Mouse (Mus musculus) ovary, adult 18-20 months (tissue): ENCODE measurements around the gene Agpat4.

ENCODE experiments used
- DNase-seq: peaks from one replicate; pipeline ENCODE4 v3.0.0; 2022; ENCODE audit warnings: low spot score, mixed read lengths

Agpat4 gene

GRCm38 (mm10) chr17:12228471-12228870 lies 110.0 kb downstream of the Agpat4 start:
- no peak for DNase-seq

GRCm38 (mm10) chr17:12229756-12230155 lies 111.3 kb downstream of the Agpat4 start:
- no peak for DNase-seq

DNA sequence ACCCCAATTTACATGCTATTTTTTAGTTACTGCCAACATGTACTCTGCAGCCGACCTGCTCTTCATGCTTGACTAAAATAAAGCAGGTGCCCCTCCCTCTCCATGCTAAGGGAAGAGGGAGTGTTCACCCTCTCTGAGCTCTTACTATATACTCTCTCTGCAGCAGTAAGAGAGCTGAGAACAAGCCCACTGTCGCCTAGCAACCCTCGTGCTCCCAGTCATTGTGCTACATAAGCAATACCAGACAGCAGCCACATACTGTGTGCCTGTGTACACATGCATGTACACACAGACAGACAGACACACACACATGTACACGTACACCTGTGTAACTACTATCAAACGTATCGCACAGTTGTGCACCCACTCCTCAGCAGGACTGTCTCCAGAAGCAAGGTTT lies 111.7 kb downstream of the Agpat4 start:
- DNase-seq, result no peak

- DNase-seq, result no peak
Observed at GRCm38 (mm10) chr17:12231087-12231486, 112.6 kb downstream of the Agpat4 start.

GRCm38 (mm10) chr17:12232724-12233123 lies 114.2 kb downstream of the Agpat4 start:
- DNase-seq, result no peak

- no peak for DNase-seq
Observed at GRCm38 (mm10) chr17:12240701-12241100, 122.2 kb downstream of the Agpat4 start.

GRCm38 (mm10) chr17:12249783-12250504 lies 131.4 kb downstream of the Agpat4 start:
- DNase-seq, result no peak

- no peak for DNase-seq
Observed at GRCm38 (mm10) chr17:12250581-12250980, 132.1 kb downstream of the Agpat4 start.

DNA sequence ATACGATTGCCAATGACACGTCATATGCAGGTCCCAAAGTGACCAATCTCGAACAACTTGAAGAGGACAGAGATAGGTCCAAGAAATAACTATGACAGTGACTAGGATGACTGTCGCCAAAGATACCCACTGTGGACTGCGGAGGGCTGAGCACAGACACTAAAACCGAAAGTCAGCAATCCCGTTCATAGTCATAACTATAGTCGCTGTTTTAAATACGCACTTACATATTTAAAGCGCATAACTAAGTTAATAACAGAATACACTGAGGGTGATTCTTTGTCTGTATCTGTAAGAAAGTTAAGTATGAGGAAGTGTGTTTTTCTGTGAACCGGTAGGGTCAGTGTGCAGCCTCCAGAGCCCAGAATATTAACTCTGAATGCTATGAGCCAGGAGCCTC lies 137.6 kb downstream of the Agpat4 start:
- DNase-seq, result no peak

- no peak for DNase-seq
Observed at GRCm38 (mm10) chr17:12258517-12258916, 140.0 kb downstream of the Agpat4 start.

GRCm38 (mm10) chr17:12259957-12260356 lies 141.5 kb downstream of the Agpat4 start:
- no peak for DNase-seq

- DNase-seq, result no peak
Observed at GRCm38 (mm10) chr17:12261376-12261775, 142.9 kb downstream of the Agpat4 start.

DNA sequence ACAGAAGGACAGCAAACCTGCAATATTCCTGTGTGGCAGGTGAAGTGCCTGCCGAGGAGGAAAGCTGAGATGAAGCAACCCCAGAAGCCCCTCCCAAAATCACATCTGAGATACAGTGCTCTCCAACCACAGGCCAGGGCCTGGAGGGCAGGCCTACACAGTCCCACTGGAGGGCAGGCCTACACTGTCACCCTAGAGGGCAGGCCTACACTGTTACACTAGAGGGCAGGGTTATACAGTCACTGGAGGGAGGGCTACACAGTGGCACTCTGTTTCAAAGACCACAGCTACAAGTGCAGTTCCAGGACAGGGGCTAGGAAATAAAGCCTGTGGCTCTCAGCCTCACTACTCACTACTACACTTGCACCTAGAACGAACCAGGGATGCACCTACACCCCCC lies 143.4 kb downstream of the Agpat4 start:
- no peak for DNase-seq

GRCm38 (mm10) chr17:12262851-12263250 lies 144.3 kb downstream of the Agpat4 start:
- no peak for DNase-seq

DNA sequence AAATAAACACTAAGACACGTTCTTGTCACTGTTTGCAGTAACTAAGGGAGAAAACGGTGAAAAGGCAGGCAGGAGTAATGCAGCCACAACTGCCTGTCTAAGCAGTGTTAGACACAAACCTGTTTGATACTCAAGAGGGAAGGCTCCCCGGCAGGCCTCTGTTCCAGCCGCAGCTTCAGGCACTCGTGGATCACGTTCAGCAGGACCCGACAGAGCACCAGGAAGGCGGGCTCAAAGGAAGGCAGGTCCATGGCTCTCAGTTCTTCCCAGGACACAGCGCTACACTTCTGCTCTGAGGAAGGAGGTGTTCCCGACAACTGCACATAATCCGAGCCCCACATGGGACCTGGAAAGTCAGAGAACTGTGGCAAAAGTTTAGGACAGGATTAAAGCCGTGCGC lies 145.3 kb downstream of the Agpat4 start:
- no peak for DNase-seq

GRCm38 (mm10) chr17:12264293-12264692 lies 145.8 kb downstream of the Agpat4 start:
- no peak for DNase-seq

DNA sequence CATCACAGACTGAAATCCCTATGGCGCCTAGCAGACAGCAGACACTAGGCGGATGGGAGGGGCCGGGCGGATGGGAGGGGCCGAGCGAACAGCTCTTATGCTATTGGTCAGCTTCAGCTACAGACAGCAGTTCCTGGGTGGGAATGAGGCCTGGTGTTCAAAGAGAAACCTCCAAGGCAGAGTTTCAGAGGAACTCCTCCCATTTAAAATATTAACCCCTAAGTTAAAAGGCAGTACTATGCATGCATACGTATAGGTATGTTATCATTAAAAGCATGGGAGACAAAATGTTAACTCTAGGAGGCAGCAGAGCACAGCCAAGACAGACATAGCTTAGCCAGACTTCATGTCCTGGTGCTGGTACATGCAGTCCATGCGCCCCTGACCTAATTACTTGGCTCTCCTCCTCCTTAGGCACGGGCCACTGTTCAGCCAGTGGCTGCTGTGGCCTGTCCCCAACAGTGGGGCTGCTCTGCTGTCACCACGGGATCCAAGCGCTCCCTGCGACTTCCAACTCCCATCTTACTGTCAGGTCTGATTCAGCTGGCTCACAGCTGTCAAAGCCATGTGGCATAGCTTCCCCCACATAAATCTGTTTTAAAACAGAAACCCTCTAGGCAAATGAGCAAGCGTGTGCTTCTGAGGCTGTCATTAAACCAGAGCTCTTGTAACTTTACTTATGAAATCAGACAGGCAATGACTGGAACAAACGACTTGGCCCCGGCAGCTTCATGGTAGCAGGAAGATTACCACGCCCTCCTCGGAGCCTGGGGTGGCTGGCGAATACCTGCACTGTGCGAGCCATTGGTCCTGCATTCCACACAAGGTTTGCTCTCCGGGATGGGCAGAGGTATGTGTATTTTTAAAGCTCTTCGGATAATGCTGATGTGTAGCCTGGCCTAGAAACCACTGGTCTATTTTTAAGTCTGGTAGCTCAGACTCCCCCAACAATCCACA lies 147.7 kb downstream of the Agpat4 start:
- no peak for DNase-seq

GRCm38 (mm10) chr17:12268091-12268490 lies 149.6 kb downstream of the Agpat4 start:
- DNase-seq, result no peak

DNA sequence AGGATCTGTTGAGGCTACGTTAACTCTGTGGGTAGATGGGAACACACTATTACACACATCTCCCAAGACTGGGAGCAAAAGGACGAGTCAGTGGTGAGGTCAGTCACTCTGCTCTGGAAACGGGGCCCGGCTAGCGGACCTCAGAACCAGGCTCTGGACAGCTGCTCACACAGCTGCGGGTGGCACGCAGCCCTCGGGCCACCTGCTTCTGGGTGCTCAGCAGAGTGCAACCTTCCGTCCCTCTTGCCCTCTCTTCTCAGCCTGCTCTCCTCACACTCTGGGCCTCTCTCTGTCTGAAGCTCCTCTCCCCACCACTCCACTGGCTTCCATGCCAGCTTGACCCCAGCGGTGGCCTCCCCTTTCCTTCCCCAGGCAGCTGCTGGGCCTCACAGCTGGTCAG lies 150.0 kb downstream of the Agpat4 start:
- DNase-seq, result no peak
